Mouse (Mus musculus) telencephalon, adult 2 months (tissue): Measurements from ENCODE around the gene Rsph9.

Experiments
- DNase-seq: peaks from one replicate; pipeline ENCODE4 v3.0.0-alpha.2; 2011; ENCODE audit warnings: low read depth, low spot score

Gene Rsph9

GRCm38 (mm10) chr17:46102608-46103159, 41.3 kb downstream of the Rsph9 start:
- no peak for DNase-seq

- DNase-seq = no peak
These were observed 42.1 kb downstream of the Rsph9 start for GRCm38 (mm10) chr17:46101906-46102305.

- DNase-seq = no peak
These were observed 45.5 kb downstream of the Rsph9 start for GRCm38 (mm10) chr17:46098525-46098924.

- no peak for DNase-seq
These were observed 52.1 kb downstream of the Rsph9 start for GRCm38 (mm10) chr17:46091899-46092298.

GRCm38 (mm10) chr17:46091351-46091750, 52.7 kb downstream of the Rsph9 start:
- DNase-seq = no peak

- no peak for DNase-seq
These were observed 57.6 kb downstream of the Rsph9 start for GRCm38 (mm10) chr17:46086341-46086870.

- DNase-seq = peak; percentile 11
These were observed 59.9 kb downstream of the Rsph9 start for GRCm38 (mm10) chr17:46084091-46084501.

- no peak for DNase-seq
These were observed 60.6 kb downstream of the Rsph9 start for GRCm38 (mm10) chr17:46083381-46083780.

GRCm38 (mm10) chr17:46081657-46082056, 62.4 kb downstream of the Rsph9 start:
- DNase-seq = no peak

GRCm38 (mm10) chr17:46081042-46081441, 63.0 kb downstream of the Rsph9 start:
- no peak for DNase-seq

- no peak for DNase-seq
These were observed 63.6 kb downstream of the Rsph9 start for GRCm38 (mm10) chr17:46080388-46080787.

GRCm38 (mm10) chr17:46079037-46079436, 65.0 kb downstream of the Rsph9 start:
- DNase-seq = no peak

- no peak for DNase-seq
These were observed 66.0 kb downstream of the Rsph9 start for GRCm38 (mm10) chr17:46077921-46078534.

- no peak for DNase-seq
These were observed 67.8 kb downstream of the Rsph9 start for GRCm38 (mm10) chr17:46076260-46076551.

- DNase-seq = no peak
These were observed 68.3 kb downstream of the Rsph9 start for GRCm38 (mm10) chr17:46075551-46076259.

GRCm38 (mm10) chr17:46075116-46075485, 68.9 kb downstream of the Rsph9 start:
- DNase-seq = no peak

- no peak for DNase-seq
These were observed 69.5 kb downstream of the Rsph9 start for GRCm38 (mm10) chr17:46074398-46075115.

- no peak for DNase-seq
These were observed 70.2 kb downstream of the Rsph9 start for GRCm38 (mm10) chr17:46073730-46074301.
